Mouse (Mus musculus): ENCODE results near the gene Gm20422.
A peak's percentile ranks its signal among the peaks of the same experiment; 100 is the strongest.

The Gm20422 gene

DNA sequence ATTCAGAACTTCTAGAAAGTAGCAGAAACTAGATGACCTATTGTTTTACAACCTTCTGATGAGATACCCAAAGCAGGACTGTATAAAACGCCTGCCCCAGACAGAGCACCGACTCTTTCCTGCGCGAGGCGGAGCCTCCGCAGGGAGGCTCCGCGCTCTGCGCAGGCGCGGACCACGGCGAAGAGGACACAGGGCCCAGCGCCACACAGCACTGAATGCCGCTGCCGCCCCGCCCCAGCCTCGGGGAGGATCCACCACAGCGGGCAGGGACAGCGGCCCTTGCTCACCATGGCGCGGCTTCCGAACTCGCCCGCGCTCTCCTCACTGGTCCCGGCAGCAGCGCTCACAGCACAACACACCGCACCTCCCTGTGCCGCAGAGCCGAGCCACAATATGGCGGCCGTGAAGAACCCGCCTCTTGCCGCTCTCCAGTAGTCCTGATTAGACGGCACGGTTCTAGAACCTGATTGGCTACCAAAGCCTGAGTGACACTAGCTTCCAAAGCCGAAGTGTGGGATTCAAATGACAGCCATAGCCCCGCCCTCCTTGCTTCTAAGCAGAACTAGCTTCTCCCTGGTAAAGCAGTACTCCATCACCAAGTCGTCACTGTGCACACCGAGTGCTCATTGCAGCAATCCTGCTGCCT, at the start of gene Gm20422:
Gene Gm20422 (minus strand): TSS at position 384 of the 646 bp plus-strand sequence.
- DNase-seq (ENCODE audit: low read depth, low spot score), result peak; percentile 95

GRCm38 (mm10) chr8:69822386-69823191, 47.9 kb upstream of the Gm20422 start, which contains the start of gene Lpar2:
Gene Lpar2, plus strand, starts transcription at chr8:69822429.
- DNase-seq (ENCODE audit: low read depth, low spot score), result no peak

- no peak for DNase-seq (ENCODE audit: low read depth, low spot score)
These were observed 47.3 kb upstream of the Gm20422 start for GRCm38 (mm10) chr8:69821971-69822385.

DNA sequence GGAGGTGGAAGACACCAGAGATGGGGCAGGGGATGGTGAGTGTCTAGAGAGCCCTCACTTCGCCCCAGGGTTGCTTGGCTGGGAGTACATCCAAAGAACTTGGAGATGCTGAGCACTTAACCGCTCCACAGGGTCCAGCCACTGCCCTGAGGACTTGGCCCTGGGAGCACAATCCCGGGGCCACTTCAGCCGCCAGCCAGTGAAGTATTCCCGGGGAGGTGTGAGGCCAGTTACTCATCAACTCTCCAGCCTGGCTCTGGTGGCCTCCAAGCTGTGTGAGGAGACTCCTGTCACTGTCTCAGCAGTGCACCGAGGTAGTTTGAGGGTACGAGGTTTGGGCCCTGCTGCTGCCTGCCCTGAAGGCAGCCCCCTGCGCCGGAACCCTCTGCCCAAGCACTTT, 45.8 kb upstream of the Gm20422 start:
- no peak for DNase-seq (ENCODE audit: low read depth, low spot score)

DNA sequence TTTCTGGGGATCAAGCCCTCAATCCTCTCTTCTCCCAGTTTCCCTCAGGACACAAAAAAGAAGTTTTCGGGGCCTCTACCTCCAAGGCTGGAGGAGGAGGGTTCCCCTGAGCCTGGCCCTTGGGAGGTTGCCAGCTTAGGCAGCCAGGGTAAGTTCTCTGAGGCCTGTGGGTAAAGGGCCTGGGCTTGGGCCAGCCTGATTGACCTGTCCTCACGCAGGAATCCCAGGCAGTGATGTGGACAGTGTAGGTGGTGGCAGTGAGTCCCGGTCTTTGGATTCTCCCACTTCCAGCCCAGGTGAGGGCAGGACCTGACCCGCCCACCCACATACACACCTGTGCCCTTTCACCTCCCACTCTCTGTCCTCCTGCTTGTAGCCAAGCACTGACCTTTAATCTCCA, 40.7 kb upstream of the Gm20422 start:
- DNase-seq (ENCODE audit: low read depth, low spot score), result no peak

- DNase-seq (ENCODE audit: low read depth, low spot score), result no peak
These were observed 40.2 kb upstream of the Gm20422 start for GRCm38 (mm10) chr8:69814881-69815280.

DNA sequence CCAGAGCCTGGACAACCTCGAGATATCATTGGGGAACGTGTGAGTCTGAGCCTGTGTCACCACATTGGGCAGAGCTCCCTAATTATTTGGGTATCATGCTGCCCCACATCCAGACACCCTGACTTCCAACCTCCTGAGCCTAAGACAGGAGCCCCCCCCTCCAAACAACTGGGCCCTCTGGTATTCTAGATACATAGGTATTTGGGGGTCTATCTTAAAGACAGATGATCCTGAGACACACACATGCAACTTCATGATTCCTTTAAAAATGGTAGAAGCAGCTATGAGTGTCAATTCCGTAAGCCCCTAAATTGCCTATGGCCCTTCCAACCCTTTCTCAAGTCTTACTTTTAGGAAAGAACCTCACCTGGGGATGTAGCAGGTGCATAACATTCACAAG, 35.1 kb upstream of the Gm20422 start:
- DNase-seq (ENCODE audit: low read depth, low spot score), result no peak

GRCm38 (mm10) chr8:69808864-69809403, 34.2 kb upstream of the Gm20422 start:
- no peak for DNase-seq (ENCODE audit: low read depth, low spot score)

DNA sequence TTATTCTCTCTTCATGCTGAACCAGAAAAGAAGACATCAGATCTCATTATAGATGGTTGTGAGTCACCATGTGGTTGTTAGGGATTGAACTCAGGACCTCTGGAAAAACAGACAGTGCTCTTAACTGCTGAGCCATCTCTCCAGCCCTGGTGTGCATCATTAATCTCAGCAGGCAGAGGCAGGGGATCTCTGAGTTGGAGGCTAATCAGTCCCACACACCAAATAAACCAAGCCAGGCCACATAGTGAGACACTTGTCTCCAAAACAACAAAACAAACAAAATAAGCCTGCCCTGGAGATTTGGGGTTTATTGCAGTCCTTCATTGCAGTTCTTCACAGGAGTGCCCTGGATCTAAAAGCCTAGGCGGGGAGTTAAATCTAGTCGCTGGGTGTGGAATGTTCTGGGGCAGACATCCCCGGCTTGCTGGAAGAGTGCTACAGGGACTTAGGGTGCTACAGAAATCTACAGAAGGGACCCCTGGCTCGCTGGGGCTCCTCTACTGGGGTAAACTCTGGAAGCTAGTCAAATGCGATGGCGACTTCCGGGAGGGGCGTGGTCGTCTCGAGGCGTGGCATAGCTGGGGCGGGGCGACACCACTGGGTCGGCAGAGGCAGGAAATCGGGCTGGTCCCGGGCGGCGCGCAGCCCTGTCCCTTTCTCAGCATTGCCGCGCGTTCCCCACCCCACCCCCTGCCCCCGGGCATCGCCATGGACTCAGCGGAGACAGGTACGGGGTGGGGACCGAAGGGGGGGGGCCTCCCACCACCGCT, 33.6 kb upstream of the Gm20422 start, which contains the start of gene Gmip:
Gene Gmip (plus strand): TSS at position 586 of the 770 bp plus-strand sequence.
- no peak for DNase-seq (ENCODE audit: low read depth, low spot score)

- DNase-seq (ENCODE audit: low read depth, low spot score), result no peak
These were observed 32.5 kb upstream of the Gm20422 start for GRCm38 (mm10) chr8:69807236-69807635.

- no peak for DNase-seq (ENCODE audit: low read depth, low spot score)
These were observed 30.8 kb upstream of the Gm20422 start for GRCm38 (mm10) chr8:69805491-69805890.

- no peak for DNase-seq (ENCODE audit: low read depth, low spot score)
These were observed 30.4 kb upstream of the Gm20422 start for GRCm38 (mm10) chr8:69805086-69805485.

DNA sequence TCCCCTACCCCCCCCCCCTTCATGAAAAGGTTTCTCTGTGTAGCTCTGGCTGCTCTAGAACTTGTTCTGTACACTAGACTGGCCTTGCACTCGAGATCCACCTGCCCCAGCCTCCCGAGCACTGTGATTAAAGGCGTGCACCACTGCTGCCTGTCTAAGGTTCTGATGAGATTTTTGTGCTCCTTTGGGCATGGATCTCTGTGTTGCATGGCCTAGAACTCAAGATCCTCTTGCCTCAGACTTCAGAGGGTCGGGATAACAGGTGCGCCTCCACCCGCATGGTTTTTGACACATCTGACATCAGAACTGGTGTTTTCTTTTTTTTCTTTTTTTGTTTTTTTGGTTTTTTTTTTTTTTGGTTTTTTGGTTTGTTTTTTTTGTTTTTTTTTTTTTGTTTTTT, 29.9 kb upstream of the Gm20422 start:
- no peak for DNase-seq (ENCODE audit: low read depth, low spot score)

DNA sequence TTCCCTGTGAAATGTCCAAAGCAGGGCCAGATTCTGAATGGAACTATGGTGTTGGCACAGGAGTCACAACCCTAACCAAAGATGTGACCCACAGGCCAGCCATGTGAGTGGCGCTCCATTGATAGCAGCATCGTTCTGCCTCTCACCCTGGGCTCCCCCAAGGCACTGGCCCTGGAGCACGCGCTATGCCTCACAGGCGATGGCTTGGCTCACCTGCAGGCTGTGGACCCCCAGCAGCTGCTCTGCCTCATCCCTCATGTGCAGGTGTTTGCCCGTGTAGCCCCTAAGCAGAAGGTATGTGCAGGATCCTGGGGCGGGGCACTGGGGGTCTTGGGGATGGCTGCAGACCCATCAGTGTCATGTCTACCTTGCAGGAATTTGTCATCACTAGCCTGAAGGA, 28.7 kb upstream of the Gm20422 start:
- DNase-seq (ENCODE audit: low read depth, low spot score), result no peak

GRCm38 (mm10) chr8:69802216-69802615, 27.5 kb upstream of the Gm20422 start:
- DNase-seq (ENCODE audit: low read depth, low spot score), result no peak

- no peak for DNase-seq (ENCODE audit: low read depth, low spot score)
These were observed 27.1 kb upstream of the Gm20422 start for GRCm38 (mm10) chr8:69801796-69802195.

DNA sequence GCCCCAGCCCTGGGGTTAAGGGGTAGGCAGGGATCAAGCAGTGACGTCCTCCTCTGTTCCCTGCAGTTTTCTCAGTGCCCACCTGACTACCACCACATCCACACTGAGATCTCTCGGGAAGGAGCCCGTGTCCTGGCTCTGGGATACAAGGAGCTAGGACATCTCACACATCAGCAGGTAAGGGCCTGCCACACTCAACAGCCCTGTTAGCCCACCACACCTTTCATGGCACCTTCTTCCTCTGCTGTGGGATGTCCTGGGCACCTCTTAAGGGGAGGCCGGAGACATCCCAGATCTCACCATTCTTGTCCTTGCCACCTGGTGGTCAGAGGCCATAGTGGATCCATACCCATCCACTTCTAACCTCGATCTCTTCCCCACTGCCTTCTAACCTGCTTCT, 25.3 kb upstream of the Gm20422 start:
- no peak for DNase-seq (ENCODE audit: low read depth, low spot score)

DNA sequence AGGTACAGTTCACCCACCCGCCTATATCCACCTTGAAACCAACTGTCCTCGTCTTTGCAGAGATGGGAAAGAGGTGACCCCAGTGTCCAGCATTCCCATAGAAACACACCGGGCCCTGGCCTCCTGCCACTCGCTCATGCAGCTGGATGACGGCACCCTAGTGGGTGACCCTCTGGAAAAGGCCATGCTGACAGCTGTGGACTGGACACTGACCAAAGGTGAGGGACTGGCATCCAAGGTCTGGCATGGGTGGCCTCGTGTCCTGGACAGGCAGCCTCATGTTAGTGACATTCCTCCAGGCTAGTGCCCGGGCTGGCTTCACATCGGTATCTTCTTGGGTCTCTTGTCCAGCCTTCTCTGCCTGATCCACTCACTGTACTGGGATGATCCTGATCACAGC, 24.6 kb upstream of the Gm20422 start:
- no peak for DNase-seq (ENCODE audit: low read depth, low spot score)

- DNase-seq (ENCODE audit: low read depth, low spot score), result no peak
These were observed 23.0 kb upstream of the Gm20422 start for GRCm38 (mm10) chr8:69797661-69798060.

DNA sequence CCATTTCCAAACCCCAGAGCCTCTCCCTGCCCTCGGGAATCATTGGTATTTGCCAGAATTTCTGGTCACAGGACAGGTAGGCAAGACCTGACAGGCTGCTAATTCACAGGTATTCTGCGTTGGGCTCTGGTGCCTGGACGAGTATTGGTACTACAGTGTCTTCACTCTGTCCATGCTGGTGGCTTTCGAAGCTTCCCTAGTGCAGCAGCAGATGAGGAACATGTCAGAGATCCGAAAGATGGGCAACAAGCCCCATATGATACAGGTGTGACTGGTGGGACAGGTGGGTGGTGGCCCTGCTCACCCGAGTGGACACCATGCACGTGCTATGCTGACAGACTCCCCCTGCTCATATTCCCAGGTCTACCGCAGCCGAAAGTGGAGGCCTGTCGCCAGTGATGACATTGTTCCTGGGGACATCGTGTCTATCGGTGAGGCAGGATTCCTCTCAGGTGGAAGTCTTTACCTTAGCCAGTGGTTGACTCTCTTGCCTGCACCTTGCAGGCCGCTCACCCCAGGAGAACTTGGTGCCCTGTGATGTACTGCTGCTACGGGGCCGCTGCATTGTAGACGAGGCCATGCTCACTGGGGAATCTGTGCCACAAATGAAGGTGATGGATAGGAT, 22.1 kb upstream of the Gm20422 start:
- DNase-seq (ENCODE audit: low read depth, low spot score), result no peak

DNA sequence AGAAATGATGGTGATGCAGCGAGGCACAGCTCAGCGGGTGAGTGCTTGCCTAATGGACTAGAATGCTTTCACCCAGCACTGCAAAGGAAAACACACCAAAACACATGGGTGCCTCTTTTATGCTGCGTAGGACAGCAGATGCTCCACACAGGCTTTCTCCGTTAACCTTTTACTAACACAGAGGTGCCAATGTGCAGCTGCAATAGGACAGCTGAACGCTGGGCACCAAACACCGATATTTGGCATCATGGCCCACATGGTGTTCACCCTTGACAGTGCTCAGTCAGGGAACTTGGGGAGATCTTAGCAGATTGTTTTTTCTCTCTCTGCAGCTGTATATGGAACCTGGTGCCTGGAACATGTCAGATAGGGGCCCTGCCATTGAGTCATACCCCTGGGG, 20.2 kb upstream of the Gm20422 start:
- no peak for DNase-seq (ENCODE audit: low read depth, low spot score)

GRCm38 (mm10) chr8:69794096-69794495, 19.4 kb upstream of the Gm20422 start:
- DNase-seq (ENCODE audit: low read depth, low spot score), result no peak

Measured in retina, adult 2 months (tissue).